Mouse (Mus musculus) T-cell, adult 2 months (primary cell): ENCODE results near the gene Batf.
A peak's percentile ranks its signal among the peaks of the same experiment; 100 is the strongest.
"Not testable (repeated sequence)": the region's sequence is repeated elsewhere in the genome, so short reads cannot be mapped to it uniquely, and the experiment has no call there.

Experiments
- DNase-seq: peaks from one replicate; pipeline ENCODE4 v3.0.0; 2022; ENCODE audit warnings: low spot score

Batf gene

DNA sequence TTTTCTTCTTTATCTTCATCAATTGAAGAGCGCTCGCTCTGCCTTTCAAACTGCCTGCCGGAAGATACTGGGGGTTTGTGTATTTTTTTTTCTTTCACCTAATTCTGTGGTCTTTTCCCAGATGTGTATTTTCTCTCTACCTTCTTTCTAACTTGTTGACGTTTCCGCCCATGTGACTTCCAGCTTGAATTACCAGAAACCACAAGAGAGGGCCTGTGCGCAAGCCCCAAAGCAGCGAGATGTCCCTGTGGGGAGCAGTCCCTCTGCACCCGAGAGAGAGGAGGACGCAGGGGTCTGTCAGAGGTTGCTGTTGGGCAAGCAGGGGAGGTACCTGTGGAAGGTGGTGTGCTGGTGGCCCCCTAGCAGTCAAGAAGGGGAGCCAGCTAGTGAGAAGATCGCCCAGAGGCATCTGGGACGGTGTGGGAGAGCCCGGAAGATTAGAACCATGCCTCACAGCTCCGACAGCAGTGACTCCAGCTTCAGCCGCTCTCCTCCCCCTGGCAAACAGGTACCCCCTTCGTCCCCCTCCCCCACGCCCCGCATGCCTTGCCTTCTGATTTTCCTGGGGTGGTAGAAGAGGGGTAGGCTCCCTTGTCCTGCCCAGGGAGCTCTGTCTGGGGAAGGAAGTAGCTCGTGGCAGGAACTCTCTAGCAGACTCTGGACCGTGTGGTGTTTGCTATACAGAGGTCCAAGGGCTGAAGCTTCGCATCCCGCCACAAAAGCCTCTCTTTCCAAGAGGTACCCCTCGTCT lies at the start of gene Batf:
TSS of gene Batf (plus strand) at position 204 of the 751 bp plus-strand sequence.
- peak; percentile 86 for DNase-seq

DNA sequence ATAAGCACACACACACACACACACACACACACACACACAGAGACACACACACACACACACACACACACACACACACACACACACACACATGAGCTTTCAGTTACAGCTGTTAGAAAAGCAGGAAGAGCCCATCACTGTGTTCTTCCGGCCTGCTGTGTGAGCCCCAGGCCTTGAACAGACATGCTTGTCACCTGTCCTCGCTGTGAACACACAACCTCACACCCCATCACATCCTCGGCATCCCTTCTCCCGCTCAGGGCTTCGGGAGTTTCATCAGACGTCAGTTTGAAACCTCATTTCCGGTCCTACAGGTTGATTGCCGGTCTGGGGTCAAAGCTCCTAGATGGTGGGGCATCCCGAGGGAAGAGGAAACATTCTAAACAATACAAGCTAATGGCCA lies 48.5 kb upstream of the Batf start:
- DNase-seq: peak; percentile 12

DNA sequence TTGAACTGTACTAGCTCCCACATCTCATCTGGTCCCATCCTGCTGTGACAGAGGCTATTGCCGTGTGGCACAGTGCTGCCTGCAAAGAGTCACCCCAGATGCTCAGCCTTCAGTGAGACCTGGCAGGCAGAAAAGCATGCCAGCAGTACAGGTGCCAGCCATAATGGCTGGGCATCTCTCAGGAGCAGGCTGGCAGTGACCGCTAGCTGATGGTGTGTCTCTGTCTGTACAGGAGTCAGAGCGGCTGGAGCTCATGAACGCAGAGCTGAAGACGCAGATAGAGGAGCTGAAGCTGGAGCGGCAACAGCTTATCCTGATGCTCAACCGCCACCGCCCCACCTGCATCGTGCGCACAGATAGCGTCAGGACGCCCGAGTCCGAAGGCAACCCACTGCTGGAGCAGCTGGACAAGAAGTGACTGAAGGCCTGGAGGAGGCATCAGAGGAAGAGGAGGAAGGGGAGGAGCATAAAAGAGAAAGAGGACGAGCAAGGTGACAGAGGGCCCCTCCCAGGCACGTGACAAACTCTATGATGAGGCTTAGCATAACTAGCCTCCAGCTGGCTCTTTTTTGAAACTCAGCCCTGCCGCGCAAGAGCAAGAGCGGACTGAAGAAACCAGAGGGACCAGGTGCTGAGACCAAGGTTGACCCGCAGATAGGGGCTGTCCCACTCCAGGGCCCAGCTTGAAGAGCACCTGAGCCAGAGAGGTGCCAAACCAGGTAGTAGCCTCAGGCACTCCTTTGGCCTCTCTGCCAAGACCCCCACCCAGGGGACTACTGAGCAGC lies 47.7 kb upstream of the Batf start:
- DNase-seq: peak; percentile 17

DNA sequence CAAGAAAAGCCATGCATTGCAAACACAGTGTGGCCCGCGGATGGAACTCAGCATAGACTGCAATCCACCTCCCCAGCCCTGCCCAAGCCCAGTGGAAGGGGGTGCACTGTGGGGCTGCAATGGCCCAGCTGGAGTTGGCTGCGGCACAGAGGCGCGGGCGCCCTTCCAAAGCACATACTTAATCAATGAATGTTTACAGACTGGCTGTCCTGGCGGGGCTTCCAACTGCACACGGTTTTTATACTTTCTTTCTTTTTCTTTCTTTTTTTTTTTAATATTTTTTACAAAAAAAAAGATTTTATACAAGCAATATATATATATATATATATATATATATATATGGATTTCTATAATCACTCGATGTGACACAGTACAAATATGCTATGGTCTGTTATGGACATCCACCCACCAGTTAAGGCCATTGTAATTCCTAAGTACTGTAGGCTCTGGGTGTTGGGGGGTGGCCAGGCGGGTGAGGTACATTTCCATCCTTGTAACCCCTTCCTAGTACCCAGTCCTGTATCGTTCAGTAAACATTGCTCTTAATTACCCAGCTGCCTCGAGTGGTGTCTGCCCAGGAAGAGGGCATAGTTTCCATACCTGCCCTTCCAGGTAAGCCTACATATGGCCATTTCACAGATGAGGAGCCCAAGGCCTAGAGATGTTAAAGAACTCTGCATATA lies 47.0 kb upstream of the Batf start:
- no peak for DNase-seq

DNA sequence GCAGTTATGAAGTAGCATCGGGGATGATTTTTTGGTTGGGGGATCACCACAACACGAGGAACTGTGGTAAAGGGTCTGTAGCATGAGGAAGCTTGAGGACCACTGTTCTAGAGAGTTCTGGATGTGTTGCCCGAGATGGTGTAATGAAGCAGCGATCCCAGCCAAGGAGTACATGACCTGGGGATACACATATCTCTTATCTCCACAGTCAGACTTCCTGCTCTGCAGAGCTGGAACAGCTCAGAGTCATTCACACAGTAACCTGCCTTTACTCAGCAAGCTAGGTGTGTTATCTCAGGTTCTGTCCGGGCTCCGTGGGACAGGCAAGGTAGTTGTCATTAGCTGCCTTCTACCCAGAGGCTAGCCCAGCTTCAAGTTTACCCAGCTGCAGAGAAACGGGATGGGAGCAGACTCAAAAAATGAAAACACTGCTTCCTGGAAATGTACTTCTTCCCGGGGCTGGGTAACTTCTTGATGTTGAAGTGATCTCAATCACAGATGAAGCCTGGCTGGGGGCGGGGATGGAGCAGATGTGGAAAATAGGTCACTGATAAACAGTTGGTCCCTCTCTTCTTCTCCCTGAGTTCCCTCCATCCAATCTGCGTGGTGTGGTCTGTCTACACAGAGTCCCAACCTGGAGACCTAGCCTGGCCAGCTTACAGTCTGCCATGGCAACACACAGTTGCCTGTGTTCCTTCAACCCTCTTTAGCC lies 45.5 kb upstream of the Batf start:
- no peak for DNase-seq

DNA sequence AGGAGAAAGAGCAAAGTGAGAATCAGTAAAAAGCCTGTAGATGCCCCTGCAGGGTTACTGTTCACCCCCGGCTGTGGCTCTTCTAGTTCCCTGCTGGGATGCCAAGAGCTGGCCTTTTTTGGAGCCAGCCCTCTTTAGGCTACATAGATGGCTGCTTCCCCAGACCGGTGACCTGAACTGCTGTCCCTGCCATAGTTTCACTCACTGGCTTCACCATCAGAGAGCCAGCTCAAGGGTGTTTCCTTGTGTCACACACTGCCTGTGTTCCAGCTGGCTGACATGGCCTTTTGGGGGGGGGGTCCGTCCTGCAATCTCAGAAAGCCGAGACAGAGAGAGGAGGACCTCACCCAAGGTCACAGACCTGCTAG lies 44.9 kb upstream of the Batf start:
- no peak for DNase-seq

DNA sequence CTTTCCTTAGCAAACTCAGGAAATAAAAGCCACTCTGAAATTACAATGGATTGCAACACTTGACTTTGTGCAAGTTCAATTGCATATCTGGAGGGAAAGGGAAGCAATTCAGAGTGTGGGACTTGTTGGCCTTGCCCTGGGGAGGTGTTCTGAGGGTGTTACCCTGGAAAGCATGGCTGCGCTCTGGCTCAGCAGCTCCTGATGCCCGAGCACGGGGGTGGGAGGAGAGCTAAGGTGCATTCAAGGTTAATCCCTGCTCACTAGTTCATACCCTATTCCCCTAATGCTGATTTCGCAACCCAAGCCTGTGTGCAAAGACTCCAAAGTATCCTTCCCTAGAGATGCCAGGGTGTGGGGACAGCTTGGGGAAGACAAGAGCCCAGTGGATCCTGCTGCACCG lies 42.7 kb upstream of the Batf start:
- DNase-seq: no peak

DNA sequence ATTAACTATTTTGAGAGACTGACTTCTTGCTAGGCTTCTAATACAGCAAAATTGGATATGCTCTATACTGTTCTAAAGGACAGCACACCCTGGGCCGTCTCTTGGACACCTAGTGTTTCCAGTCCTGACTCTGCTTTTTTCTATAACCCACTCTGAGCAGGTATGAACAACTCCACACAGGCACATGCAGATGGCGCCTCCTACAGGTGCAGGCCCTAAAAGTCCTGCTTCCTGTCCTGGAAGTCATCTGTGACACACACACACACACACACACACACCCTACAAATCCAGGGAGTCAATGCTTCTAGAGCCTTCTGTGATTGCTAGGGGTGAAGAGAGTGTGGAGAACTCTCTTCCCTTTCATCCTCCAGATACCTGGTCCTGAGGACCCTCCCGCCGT lies 40.8 kb upstream of the Batf start:
- DNase-seq: peak; percentile 22

DNA sequence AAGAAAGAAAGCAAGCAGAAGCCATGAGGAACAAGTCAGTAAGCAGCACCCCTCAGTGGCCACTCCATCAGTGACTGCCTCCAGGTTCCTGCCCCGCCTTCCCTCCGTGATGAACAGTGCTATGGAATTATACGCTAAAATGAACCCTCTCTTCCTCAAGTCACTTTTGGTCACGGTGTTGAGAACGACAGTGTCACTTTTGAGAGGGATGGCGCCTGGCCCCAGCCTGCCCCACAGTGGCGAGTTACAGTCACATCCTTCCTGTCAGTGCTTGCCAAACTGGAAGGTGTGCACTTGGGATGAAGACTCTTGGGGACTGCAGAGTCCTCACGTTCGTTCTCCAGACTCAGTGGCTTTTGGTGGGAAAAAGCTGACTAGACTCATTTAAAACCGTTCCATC lies 39.1 kb upstream of the Batf start:
- peak; percentile 23 for DNase-seq

DNA sequence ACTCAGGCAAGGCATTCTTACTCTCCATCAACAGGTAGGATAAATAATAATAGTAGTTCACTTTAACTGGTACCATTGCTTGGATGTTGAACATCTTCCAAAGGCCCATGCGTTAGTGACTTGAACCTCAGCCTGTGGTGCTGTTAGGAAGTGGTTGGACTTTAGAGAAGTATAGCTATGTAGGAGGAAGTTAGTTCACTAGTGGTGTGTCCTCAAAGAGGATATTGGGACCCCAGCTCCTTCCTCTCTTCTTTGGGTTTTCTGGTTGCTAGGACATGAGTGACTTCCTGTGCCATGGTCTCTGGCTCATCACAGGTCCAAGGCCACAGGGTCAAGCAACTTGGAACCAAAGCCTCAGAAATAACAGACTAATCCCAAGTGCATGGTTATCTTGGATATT lies 38.5 kb upstream of the Batf start:
- no peak for DNase-seq

DNA sequence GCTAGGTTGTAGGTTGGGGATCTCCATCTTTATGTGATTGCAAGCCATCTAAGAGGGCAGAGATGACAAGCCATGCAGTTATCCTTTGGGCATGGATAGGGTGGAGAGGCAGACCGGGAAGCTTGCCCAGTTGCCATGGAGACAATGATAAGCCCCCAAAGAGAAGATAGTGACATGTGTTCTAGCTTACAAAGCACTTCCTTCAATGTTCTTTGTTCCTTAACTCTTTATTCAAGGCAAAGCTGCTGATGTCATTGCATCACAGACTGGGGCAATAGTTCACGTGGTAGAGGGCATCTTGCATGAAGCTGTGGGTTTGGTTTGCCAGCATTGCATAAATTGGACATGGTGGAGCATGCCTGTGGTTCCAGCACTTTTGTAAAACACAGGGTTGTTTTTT lies 27.1 kb upstream of the Batf start:
- no peak for DNase-seq

DNA sequence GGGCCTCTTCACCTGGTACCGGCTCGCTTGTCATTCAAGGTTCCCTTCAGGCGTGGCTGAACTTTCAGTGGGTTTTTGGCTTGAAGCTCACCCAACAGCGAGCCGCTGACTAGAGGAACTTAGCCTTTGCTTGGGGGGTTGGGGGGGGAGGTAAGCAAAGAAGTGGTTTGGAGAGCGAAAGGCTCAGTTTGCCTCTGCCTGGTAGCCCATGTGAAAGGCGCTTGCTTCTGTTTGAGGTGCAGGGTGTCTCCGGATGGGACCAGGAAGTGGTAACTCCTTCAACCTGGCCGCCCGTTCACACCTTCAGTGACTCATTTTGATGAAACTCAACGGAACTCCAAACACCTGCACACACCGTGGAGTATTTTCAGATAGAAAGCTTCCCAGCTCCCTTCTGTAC lies 25.6 kb upstream of the Batf start:
- DNase-seq: peak; percentile 62

DNA sequence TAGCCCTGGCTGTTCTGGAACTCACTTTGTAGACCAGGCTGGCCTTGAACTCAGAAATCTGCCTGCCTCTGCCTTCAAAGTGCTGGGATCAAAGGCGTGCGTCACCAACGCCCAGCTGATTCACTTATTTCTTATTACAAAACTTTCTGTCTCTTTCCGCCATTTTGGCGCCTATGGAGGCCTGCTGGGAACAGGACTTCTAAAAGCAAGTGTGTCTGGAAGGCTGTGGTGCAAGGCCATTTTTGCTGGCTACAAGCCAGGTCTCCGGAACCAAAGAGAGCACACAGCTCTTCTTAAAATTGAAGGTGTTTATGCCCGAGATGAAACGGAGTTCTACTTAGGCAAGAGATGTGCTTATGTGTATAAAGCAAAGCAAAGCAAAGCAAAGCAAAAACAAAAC lies 24.2 kb upstream of the Batf start:
- DNase-seq: not testable (repeated sequence)

DNA sequence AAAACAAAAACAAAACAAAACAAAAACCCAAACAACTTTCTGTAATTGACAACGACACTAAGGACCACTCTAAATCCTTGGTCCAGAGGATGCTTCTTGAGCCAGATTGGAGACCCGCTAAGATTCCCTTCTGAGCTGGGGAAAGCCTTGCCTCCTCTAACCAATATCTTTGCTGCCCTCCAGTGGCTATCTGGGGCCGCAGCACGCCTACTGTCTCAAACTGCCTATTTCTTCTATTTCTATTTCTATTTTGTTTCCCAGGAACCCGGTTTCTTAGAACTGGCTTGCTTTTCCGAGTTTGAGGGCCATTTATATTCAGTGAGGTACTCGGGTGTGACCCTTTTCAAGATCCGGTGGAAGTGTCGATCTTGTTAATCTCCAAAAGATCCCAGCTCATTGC lies 23.6 kb upstream of the Batf start:
- DNase-seq: peak; percentile 64

DNA sequence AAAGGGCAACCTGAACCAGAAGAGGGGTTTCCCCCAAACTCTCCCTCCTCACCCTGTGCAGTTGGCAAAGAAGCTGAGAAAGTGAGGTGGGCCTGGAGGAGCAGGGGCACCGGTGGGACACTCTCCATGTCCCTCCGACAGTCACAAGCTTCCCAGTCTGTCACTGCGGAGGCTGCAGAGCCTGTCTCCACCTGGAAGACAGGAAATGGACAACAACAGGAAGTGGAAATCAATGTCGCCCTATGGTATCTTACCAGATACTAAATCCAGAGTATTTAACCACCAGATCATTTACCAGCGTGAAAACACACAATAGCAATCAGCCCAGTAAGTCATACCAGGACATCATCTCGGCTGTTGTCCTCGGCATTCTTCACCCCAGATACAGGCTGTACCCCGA lies 20.4 kb upstream of the Batf start:
- DNase-seq: no peak

DNA sequence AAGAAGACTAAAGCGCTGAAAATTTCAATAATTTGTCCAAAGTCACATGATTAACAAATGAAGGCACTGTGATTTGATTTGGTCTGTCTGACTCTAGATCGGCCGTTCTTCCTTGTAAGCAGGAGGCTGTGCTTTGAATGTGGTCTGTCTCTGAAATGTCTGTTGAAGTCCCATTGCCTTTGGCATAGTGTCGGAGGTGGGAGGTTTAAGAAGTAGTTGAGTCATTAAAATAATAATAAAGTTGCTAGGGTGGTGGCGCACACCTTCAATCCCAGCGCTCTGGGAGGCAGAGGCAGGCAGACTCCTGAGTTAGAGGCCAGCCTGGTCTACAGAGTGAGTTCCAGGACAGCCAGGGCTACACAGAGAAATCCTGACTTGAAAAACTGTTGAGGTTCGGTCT lies 19.4 kb upstream of the Batf start:
- DNase-seq: no peak

DNA sequence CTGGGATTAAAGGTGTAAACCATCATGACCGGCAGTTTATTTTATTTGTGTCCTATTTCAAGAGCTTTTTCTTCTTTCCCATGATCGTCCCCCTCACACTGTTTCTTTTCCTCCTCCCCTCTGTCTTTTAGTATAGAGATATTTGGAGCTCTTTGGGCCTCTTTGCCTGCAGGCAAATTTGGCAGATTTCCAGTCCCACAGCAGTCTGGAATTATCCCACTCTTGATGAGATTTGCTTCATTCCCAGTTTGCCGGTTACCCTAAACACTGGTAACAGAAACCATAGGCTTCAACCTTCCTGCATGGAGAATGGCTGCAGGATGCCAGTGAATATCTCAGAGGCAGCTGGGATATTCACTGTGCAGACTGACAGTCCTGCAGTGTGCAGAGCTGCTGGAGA lies 17.8 kb upstream of the Batf start:
- no peak for DNase-seq

DNA sequence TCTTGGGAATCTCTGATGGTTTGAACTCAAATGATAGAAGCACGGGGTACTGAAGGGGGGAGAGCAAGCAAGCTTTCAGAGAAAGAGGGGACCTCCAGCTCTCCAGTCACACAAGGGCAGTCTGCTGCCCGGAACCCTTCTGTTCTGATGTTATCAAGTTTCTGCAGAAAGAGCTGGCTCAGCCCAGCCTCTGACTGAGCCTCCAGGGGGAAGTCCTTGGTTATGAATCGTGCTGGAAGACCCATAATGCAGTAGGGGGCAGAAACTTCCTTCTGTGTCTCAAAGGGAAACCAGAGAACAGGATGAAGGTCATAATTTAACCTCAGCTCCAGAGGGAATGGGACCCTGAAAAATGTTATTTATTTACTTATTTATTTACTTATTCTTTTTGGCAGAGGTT lies 16.4 kb upstream of the Batf start:
- no peak for DNase-seq

DNA sequence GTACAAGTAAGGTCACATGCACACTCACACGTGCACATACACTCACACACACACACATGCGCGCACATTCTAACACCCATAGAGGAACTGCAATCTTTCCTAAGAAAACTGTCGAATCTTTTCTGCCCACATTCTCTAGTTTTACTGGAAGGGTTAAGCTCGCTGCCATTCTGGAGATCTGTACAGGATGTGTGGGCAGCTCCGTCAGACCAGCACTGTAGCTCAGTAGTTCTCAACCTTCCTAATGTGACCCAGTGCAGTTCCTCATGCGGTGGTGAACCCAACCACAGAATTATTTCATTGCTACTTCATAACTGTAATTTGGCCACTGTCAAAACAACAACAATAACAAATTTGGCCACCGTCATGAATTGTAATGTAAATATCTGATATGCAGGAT lies 12.6 kb upstream of the Batf start:
- DNase-seq: no peak

DNA sequence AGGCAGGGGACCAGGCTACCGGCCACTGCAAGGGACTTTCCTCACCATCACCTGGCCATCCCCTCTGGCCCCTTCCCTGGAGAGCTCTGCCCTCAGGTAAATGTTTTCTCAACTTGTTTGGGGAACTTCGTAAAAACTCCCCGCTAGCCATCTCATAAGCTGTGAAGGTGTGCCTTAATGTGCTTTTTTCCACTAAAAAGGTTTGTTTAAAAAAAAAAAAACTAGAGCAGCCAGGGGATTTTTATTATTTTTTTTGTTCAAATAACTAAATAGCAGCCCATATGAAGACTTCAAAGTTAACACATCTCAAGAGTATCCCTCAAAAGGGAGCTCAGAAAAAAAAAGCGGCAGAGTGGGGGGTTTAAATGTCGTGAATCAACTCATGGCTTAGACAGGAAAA lies 7.4 kb upstream of the Batf start:
- DNase-seq: no peak

DNA sequence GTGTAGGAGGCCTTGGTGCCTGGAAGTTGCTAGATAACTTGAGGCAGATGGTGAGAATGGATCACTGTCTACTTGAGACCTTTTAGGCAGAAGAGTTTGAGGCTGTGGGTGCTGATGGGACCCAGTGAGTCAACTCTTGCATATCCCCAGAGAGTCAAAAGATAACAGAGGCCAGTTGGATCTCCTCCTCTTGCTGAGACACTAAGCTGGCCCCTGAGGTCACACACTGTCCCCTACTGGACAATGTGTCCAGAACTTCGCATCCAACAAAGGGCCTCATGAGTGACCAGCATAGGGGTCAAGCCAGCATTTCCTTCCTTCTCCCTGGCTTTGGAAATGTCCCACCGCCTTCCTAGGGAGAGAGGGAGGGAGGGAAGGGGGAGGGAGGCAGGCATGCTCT lies 6.7 kb upstream of the Batf start:
- no peak for DNase-seq

DNA sequence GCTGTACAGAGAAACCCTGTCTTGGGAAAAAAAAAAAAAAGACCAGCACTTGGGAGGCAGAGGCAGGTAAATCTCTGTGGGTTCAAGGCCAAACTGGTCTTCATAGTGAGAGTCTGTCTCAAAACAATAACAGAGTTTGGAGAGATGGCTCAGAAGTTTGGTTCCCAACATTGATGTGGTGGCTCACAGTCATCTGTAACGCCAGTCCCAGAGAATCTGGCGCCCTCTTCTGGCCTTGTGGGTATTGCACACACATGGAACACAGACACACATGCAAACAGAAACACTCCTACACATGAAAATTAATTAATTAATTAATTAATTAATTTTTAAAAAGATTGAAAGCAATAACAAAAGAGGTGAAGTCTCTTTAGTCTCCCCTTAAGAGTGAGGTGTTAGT lies 4.1 kb upstream of the Batf start:
- peak; percentile 27 for DNase-seq
